Mouse (Mus musculus) regulatory T cell (primary cell): ENCODE results near the gene Polr2c.
"Not testable (repeated sequence)": the region's sequence is repeated elsewhere in the genome, so short reads cannot be mapped to it uniquely, and the experiment has no call there.

Experiments
- in situ Hi-C: fragments of 300-600 bp; cut with MboI, MseI; formaldehyde crosslinking; loops from one replicate; pipeline ENCODE4 v1.15.1; 2025; ENCODE audit warnings: high pct_unique_total_duplicates

Polr2c gene

DNA sequence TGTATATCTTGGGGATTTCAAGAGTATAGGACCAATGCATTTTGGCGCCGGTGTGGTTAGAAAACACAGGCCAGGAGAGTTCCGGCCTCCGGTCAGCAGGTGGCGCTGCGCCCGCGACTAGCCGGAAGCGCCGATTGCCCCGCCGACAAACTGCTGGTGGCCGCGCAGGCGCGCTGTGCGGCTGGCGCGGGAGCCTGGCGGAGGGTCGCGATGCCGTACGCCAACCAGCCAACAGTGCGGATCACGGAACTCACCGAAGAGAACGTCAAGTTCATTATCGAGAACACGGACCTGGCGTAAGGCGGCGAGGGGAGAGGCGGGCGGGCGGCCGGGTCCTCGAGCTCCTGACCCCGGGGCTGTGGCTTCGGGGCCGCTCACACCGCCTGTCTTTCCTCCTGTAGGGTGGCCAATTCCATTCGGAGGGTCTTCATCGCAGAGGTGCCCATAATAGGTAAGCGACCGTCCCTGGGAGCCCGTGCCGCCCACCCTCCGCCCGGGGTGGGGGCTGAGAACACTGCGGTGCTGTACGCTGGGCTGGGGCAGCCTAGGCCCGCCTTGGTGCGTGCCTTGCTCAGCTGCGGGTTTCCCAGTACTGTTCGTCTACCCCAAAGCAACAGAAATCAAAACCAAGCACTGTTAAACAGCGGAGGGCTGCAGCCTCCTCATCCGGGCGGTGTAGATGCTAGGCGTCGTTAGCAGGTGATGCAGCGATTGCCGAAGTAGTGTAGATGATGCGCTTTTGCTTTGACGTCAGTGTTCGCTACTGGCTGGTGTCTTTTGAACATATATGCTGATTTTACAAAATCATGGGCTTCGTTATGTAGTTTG lies at the start of gene Polr2c:
Gene Polr2c (plus strand): TSS at position 105 of the 828 bp plus-strand sequence.
- in situ Hi-C loops = no loop called here

DNA sequence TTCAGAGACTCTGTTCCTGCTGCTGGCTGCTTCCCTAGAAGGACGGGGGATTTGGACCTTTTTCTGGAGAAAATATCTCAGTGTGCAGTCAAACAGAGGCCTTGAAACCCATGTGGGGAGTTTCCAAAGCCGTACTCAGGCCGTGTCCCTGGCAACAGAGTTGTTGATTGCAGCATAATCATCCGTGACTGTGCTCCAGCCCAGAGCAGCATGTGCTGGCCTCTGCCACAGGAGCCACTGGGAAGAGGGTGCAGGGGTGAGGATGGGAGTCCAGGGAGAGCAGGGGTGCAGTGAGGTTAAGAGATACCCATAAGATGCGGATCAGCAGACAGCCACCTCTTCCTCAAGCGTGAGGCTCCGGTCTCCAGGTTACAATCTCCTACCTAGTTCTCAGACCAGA lies 49.7 kb upstream of the Polr2c start:
- in situ Hi-C loops = loop anchor here (5.0 kb wide), 1 partner anchor 100 kb away; no protein-coding TSS in a partner anchor

DNA sequence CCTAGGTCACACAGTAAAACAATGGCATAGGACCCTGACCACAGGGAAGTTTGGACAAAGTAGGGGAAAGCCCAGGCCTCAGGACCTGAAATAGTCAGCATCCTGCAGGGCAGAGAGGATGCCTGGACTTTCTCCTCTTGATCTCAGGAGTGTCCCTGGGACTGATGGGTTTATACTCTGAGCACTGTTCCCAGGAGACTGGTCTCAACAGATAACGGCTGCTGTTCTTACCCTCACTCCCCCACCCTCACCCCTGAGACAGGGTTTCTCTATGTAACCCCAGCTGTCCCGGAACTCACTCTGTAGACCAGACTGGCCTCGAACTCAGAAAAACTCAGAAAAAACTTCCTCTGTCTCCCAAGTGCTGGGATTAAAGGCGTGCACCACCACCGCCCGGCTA lies 48.9 kb upstream of the Polr2c start:
- in situ Hi-C loops = loop anchor here (5.0 kb wide), 1 partner anchor 101 kb away; no protein-coding TSS in a partner anchor

DNA sequence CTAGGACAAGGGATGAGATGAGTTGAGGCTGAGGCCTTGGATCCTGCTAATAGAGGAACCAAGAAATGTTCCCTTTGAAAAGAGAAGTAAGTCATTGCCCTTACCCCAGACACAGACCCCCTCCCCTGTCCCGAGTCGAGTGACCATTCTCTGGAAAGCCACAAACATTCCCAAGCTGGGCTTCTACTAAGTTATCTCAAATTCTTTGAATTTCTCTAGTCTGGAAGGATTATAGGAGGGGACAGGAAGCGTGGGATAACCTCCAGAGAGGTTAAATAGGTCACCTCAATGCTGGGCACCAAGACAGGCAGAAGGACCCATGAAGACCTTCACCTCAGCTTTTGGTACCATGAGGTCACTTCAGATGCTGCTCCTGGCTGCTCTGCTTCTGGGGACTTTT lies 47.1 kb upstream of the Polr2c start, which contains the start of gene Ccl17:
Gene Ccl17 (plus strand): TSS at position 301 of the 400 bp plus-strand sequence.
- in situ Hi-C loops = no loop called here

DNA sequence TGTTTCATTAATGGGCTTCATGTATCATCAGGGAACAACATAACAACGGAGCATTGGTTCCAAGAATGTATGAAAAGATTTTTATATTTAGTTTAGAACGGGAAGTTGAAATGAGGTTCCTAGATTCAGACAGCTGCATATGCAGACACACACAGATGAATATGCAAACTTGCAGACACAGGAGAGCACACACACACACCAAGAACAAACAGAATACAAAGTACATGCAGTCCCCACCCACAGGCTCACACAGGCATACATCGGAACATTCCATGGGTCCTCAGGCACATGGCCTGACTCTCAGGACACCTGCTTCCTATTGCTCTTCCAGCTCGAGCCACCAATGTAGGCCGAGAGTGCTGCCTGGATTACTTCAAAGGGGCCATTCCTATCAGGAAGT lies 46.4 kb upstream of the Polr2c start:
- in situ Hi-C loops = no loop called here

DNA sequence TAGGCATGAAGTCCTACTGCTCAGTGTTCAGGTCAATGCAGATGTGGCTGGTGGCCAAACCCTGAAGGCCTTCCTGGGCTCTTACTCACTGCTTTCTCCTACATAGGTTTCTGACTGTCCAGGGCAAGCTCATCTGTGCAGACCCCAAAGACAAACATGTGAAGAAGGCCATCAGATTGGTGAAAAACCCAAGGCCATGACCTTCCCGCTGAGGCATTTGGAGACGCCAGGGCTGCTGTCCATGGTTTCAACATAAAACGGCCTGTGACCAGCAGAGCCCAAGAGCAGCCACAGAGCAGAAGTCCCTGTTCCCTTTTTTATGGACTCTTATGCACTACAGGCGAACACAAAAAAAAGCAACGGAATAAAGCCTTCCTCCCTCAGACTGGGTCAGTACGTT lies 45.6 kb upstream of the Polr2c start:
- in situ Hi-C loops = no loop called here

DNA sequence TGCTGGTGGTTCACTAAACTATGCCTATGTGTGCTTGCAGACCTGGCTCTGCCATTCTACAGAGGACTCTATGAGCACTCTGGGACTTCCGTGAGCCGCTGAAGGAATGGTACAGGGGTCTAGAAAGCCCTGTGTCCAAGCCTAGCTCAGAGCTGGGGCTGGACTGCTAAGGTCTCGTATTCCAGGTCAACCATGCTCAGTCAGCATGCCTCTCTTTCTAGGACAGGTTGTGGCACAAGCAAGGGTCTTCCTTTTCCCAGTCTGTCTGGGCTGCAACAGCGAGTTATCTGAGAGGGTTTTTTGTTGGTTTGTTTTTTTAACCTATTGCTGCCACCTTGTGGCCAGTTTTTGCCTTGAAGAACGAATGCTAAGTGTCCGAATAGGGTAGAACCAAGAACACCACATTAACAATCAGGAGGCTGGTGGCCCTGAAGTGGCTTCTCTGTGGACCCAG lies 44.6 kb upstream of the Polr2c start:
- in situ Hi-C loops = no loop called here

DNA sequence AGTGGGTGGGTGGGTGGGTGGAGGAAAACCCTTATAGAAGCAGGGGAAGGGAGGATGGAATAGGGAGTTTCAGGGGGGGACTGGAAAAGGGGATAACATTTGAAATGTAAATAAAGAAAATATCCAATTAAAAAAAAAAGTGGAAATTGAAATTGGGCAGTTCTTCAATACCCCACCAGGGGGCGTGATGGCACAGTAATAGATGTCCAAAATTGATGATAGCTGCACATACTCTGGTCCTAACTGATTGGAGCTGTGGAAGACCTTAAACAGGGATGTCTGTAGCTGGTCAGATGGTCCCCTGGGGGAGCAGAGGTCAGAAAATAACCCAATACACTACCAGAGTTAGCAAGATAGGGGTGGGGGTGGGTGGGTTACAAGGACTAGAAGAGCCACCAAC lies 42.7 kb upstream of the Polr2c start:
- in situ Hi-C loops = no loop called here

DNA sequence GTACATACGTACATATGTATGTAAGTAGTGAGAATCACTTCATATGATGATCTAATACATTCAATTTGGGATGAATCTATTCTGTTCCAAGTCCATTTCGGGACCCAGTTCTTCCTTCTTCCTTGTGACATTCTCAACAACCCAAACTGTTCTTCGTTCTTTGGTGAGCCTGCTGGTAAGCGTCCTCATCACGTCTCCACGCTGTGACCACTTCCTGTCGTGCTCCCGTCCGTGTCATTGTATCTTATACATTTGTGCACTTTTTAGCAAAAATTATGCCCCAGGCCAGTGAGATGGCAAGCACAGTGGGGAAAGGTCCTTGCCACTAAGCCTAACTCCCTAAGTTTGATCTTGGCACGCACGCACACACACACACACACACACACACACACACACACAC lies 39.3 kb upstream of the Polr2c start:
- in situ Hi-C loops = no loop called here

DNA sequence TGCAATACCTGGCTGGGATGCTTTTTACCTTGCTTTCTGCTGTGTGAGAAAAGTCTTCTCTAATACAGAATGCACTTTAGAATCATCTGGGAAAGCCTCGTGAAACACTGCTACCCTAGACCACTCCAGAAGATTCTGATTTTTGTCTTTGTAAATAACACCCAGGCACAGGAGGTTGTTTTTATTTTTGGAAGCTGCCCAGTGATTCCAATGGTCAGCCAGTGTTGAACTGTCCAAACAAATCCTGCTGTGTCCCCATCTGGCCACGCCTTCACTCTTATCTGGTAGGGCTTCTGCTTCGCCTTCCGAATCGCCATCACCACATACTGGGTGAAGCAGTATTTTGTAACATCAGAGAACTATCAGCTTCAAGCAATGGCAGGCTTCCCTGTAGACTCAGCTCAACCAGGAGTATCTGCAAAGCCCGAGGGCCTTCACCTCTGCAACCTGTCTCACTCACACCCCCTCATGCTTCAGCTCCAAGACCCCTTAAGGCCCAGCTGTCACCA lies 37.5 kb upstream of the Polr2c start:
- in situ Hi-C loops = no loop called here

DNA sequence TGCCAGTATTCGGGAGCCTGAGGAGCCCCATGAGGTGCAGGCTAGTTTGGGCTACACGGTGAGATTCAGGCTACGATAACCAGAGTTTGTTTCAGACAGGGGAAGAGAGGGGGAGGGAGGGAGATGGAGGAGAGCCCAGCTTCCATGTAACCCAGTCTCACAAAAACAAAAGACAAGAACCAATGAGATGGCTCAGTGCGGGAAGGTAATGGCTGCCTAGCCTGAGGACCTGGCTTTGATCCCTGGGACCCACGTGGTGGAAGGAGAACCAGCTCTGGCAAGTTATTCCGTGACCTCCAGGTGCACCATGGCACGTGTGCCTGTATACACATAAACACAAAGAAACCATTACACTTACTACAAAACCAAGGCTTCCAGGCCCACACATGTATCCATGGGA lies 36.7 kb upstream of the Polr2c start:
- in situ Hi-C loops = no loop called here

DNA sequence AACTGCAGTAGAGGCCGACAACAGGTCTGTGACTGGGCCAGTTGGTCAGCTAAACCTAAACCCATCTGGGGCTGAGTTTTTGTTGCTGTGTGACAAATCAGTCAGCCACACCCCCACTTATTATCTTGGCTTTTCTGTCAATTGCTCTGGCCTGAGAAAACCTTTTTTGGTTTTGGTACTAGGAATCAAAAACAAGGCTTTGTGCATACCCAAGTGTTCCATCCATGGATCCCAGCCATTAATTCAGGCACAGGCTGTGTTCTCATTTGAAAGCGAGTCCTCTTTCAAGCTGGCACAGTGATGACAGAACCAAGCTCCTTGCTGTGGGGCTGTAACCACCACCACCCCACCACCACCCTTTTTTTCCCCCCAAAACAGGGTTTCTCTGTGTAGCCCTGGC lies 35.9 kb upstream of the Polr2c start:
- in situ Hi-C loops = no loop called here

DNA sequence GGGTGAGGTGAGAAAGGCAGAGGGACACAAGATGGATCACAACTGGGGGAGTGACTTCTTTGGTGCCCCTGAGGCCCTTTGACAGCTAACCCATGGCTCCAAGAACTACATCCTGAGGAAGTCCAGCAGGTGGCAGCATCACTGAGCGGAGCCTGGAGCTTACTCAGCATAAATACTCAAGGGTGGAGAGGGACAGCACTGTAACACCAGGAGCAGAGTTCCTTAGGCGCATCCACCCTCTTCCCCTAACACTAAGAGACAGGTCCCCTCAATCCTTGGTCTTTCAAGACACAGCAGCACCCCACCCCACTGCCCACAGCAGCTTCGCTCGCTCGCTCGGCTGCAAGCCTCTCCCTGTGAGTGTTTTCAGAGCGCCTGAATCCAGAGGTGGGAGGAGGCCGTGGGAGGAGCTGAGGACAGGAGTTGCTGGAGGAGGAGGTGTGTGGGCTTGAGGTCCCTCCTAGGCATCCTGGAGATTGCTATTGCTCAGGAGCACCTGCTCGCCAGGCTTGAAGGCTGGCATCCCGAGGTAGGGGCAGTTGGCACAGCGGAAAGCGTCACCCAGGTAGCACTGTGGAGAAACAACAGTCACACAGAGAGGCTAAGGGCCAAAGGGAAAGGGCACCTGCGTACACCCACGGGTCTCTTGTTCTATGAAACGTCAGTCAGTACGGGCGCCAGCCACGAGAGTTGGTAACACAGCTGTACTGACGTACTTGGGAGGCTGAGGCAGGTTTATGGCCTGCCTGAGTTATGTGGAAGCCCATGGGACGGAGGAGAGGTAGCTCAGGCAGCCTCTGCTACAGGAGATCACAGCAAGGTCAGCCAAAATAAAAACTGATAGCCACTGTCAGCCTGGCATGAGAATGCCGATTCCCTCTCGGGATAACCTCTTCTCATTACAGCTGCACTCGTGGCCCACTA lies 34.4 kb upstream of the Polr2c start:
- in situ Hi-C loops = no loop called here

DNA sequence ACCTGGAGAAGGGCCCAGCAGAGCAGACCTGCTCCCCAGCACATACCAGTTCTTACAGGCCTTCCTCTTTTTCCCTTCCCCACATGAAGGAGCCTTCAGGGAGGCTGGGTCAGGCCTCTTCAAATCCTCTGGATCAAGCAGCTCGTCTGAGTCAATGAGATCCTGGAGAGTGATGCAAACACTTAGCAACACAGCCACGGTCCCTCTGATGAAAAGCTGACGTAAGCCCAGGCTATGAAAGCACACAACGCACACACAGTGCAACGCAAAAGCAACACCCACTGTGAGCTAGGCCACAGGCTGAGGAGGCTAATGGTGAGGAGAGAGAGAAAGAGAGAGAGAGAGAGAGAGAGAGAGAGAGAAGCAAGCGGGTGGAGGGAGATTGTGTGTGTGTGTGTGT lies 32.1 kb upstream of the Polr2c start:
- in situ Hi-C loops = no loop called here

DNA sequence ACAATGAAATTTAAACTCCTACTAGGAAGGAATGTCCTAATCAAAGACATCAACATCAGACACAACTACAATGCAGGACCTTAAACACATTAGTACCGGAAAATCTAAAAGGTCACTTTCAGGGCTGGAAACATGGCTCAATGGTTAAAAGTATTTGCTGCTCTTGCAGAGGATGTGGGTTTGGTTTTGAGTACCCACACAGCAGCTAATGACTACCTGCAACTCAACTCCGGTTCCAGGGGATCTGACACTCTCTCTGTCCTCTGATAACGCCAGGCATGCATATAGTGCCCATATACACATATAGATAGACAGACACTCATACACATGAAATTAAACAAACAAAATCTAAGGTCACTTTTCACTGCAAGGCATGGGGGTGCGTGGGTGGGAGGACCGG lies 31.0 kb upstream of the Polr2c start:
- in situ Hi-C loops = no loop called here

DNA sequence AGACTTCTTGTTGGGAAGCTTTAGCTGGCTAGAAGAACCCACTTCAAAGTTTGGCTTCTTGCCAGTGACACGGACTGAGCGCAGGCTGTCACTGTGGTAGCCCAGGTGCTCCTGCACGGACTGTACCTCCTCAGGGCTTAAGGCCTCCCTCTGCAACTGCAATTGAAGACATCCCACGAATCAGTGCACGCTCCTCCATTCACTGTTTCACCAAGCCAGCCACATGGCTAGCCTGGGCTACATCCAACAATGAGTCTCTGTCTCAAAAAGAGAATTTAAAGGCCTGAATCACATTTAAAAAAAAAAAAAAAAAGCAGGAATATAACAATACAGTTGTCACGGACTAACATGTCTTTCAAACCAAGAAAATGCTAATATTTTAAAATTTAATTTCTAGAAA lies 29.0 kb upstream of the Polr2c start:
- in situ Hi-C loops = no loop called here

DNA sequence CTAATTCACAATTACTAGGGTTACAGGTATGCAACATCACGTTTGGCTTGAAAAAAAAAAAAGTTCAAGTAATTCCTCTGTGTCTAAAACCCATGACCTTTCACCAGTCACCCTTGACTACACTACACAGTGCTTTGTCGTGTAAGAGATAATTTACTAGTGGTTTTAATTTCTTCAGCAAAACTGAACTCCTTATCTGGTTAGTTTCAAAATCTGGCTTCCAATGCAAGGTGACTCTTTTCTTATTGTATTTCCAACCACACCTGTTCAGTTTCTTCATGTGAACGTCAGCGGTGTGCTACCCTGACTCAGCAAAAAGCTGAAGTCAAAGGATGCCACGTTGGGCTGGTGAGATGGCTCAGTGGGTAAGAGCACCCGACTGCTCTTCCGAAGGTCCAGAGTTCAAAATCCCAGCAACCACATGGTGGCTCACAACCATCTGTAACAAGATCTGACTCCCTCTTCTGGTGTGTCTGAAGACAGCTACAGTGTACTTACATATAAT lies 23.3 kb upstream of the Polr2c start:
- in situ Hi-C loops = not testable (repeated sequence)

DNA sequence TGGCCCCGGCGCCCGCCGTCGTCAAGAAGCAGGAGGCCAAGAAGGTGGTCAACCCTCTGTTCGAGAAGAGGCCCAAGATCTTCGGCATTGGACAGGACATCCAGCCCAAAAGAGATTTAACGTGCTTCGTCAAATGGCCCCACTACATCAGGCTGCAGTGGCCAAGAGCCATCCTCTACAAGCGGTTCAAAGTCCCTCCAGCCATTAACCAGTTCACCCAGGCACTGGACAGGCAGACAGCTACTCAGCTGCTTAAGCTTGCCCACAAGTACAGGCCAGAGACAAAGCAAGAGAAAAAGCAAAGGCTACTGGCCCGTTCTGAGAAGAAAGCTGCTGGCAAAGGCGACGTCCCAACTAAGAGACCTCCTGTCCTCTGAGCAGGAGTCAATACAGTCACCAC lies 21.5 kb upstream of the Polr2c start:
- in situ Hi-C loops = not testable (repeated sequence)

DNA sequence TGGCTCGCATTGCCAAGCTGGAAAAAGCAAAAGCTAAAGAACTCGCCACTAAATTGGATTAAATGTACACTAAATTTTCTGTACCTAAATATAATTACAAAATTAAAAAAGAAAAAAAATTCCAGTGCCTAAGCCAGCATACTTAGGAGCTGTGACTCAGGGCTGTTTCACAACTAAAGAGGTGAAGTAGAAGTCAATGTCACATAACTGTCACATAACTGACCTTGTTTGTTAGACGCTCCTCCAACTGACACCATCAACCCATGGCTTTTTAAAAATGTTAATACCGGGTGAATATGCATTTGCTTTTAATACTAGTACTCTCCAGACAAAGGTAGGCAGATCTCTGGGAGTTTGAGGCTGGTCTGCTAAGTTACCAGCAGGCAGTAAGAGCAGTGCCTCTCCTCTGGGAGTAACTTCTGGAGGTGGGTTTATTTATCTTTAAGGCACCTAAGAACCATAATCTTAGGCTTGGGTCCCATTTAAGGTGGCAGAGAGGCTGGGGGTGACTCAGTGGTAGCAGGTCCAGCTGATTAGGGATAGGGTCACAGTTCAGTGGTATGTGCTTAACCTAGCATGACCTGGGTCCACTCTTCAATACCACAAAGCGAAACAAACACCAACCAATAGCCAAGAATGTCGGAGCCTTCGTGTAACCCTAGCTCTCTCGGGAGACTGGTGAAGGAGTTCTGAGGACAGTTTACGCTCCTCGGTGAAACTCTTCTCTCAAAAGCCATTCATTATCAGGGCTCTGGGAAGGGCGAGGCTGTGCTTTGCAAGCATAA lies 20.6 kb upstream of the Polr2c start:
- in situ Hi-C loops = no loop called here

DNA sequence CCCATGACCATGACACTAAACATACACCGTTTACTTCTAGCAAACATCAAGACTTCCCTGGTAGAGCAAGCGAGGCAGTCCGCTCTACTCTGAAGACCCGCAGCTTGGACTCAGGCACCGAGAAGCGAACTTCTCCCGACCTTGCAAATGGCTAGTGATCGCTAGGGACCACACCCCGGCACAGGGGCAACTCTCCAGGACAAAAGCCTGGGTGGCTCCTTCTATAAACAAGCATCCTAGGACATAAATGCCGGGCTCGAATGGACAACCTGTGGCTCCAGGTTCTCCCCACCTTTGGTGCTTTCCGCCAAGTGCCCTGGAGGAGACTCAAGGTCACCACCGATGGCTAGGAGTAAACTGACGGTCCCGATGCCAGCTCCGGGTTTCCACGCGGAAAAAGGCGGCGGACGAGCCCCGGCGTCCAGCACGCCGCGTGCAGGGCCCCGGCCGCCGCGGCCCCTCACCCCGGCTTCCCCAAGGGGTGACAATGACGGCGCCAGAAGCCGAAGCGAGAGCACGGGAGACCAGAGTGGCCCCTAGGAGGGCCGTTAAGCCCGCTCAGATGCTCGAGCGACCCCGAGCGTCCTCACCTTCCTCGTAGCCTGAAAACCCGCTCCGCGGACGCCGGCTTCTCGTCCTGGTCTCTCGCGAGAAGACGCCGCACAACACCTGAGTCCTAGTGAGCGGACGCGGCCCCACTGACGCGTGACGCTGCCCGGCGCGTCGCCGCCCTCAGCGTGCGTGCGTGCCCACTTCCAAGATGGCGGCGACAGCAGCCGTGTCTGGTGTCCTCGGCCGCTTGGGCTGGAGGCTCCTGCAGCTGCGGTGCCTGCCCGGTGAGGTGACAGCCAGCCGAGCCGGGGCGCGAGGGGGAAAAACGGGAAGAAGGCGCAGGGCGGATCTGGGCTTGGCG lies 19.3 kb upstream of the Polr2c start, which contains the start of the genes Coq9 and Ciapin1:
Gene Coq9 (plus strand): TSS at position 660 of the 913 bp plus-strand sequence.
Gene Ciapin1 (minus strand): TSS at position 697 of the 913 bp plus-strand sequence.
- in situ Hi-C loops = no loop called here
